Mouse (Mus musculus) MEL (cell line): ENCODE measurements around the gene Szrd1. TPM values are rescaled to one million over a fixed set of nuclear protein-coding genes. Genes with fewer than 3 reads are reported as not detected.
A peak's percentile ranks its signal among the peaks of the same experiment; 100 is the strongest.

Source experiments
- DNase-seq: peaks from one replicate; pipeline ENCODE4 v3.0.0; 2011; ENCODE audit warnings: low read depth, low spot score
- H3K27ac ChIP-seq: 2 replicates; pipeline ENCODE4 v1.5.1; 2012; ENCODE audit warnings: low read depth, mild to moderate bottlenecking, control low read depth, low read length, moderate library complexity; ENCODE audit not compliant: control insufficient read depth
- H3K27me3 ChIP-seq, 2 experiments: fragments of 150-350 bp in 1 of 2; sonication (generic) in 1 of 2; 2 replicates each; pipeline ENCODE4 v1.6.1; 2012; ENCODE audit warnings: low read length in 2 of 2, mild to moderate bottlenecking in 2 of 2, improper control_type of control experiment in 1 of 2, moderate library complexity in 1 of 2; ENCODE audit not compliant: insufficient read depth in 2 of 2, control insufficient read depth in 1 of 2
- H3K36me3 ChIP-seq, 2 experiments: 2 replicates each; pipeline ENCODE4 v1.6.1; 2012 to 2014; ENCODE audit warnings: low read length in 2 of 2, improper control_type of control experiment in 1 of 2, inconsistent platforms in 1 of 2, mild to moderate bottlenecking in 1 of 2; ENCODE audit not compliant: insufficient read depth in 2 of 2, control insufficient read depth in 1 of 2
- H3K4me1 ChIP-seq, 2 experiments: fragments of 150-350 bp in 1 of 2; sonication (generic) in 1 of 2; 2 replicates each; pipeline ENCODE4 v1.6.1; 2012; ENCODE audit warnings: low read length in 2 of 2, improper control_type of control experiment in 1 of 2, mild to moderate bottlenecking in 1 of 2; ENCODE audit not compliant: insufficient read depth in 2 of 2, control insufficient read depth in 1 of 2
- H3K4me3 ChIP-seq, 2 experiments: fragments of 150-350 bp in 1 of 2; sonication (generic) in 1 of 2; 2 replicates each; pipeline ENCODE4 v1.5.1; 2012; ENCODE audit warnings: low read depth in 2 of 2, low read length in 2 of 2, mild to moderate bottlenecking in 2 of 2, moderate library complexity in 2 of 2, control low read depth in 1 of 2, improper control_type of control experiment in 1 of 2; ENCODE audit not compliant: control insufficient read depth in 1 of 2, insufficient read depth in 1 of 2
- H3K79me2 ChIP-seq: 2 replicates; pipeline ENCODE4 v1.6.1; 2012; ENCODE audit warnings: mild to moderate bottlenecking, low read length, moderate library complexity; ENCODE audit not compliant: control insufficient read depth, poor library complexity, insufficient read depth
- H3K9ac ChIP-seq: 2 replicates; pipeline ENCODE4 v1.6.1; 2012; ENCODE audit warnings: low read depth, mild to moderate bottlenecking, control low read depth, low read length, moderate library complexity; ENCODE audit not compliant: control insufficient read depth, poor library complexity, severe bottlenecking
- H3K9me3 ChIP-seq: fragments of 150-350 bp; sonication (generic); replicated peaks from 2 replicates; pipeline ENCODE4 v1.6.1; 2012; ENCODE audit warnings: mild to moderate bottlenecking, low read length, improper control_type of control experiment, moderate library complexity; ENCODE audit not compliant: insufficient read depth
- CHD1 ChIP-seq: IDR thresholded peaks from 2 replicates; pipeline ENCODE4 v1.6.1; 2012; ENCODE audit warnings: low read depth, mild to moderate bottlenecking, inconsistent platforms, low read length, improper control_type of control experiment
- CHD2 ChIP-seq: IDR thresholded peaks from 2 replicates; pipeline ENCODE4 v1.6.1; 2011; ENCODE audit warnings: low read length, improper control_type of control experiment
- CTCF ChIP-seq, 3 experiments: IDR thresholded peaks in 2 of 3; conservative IDR thresholded peaks in 1 of 3; 2 replicates each; pipeline ENCODE4 v1.5.1; 2011 to 2012; ENCODE audit warnings: low read length in 3 of 3, low read depth in 2 of 3, mild to moderate bottlenecking in 2 of 3, improper control_type of control experiment in 1 of 3, inconsistent platforms in 1 of 3, mixed read lengths in 1 of 3, moderate library complexity in 1 of 3; ENCODE audit not compliant: control insufficient read depth in 1 of 3, insufficient read depth in 1 of 3, poor library complexity in 1 of 3, severe bottlenecking in 1 of 3
- E2F4 ChIP-seq: IDR thresholded peaks from 2 replicates; pipeline ENCODE4 v1.6.1; 2011; ENCODE audit warnings: low read depth, low read length, improper control_type of control experiment, borderline replicate concordance
- ELF1 ChIP-seq: IDR thresholded peaks from 2 replicates; pipeline ENCODE4 v1.6.1; 2014; ENCODE audit warnings: low read depth, mild to moderate bottlenecking, inconsistent platforms, low read length, improper control_type of control experiment, moderate library complexity
- EP300 ChIP-seq, 2 experiments: IDR thresholded peaks; 2 replicates each; pipeline ENCODE4 v1.6.1; 2011; ENCODE audit warnings: improper control_type of control experiment in 2 of 2, low read length in 2 of 2, low read depth in 1 of 2, mild to moderate bottlenecking in 1 of 2
- ETS1 ChIP-seq: IDR thresholded peaks from 2 replicates; pipeline ENCODE4 v1.6.1; 2012; ENCODE audit warnings: low read depth, mild to moderate bottlenecking, inconsistent platforms, low read length, improper control_type of control experiment, moderate library complexity
- GABPA ChIP-seq: IDR thresholded peaks from 2 replicates; pipeline ENCODE4 v1.6.1; 2012; ENCODE audit warnings: low read depth, mild to moderate bottlenecking, inconsistent platforms, low read length, improper control_type of control experiment, moderate library complexity
- GATA1 ChIP-seq: IDR thresholded peaks from 2 replicates; pipeline ENCODE4 v1.6.1; 2011; ENCODE audit warnings: low read depth, low read length, improper control_type of control experiment
- HCFC1 ChIP-seq: IDR thresholded peaks from 2 replicates; pipeline ENCODE4 v1.6.1; 2012; ENCODE audit warnings: low read depth, mild to moderate bottlenecking, inconsistent platforms, low read length, improper control_type of control experiment, moderate library complexity
- JUND ChIP-seq: IDR thresholded peaks from 2 replicates; pipeline ENCODE4 v1.6.1; 2011; ENCODE audit warnings: low read depth, mild to moderate bottlenecking, improper control_type of control experiment, low read length
- KAT2A ChIP-seq: conservative IDR thresholded peaks from 2 replicates; pipeline ENCODE4 v1.6.1; 2012; ENCODE audit warnings: low read depth, low read length, improper control_type of control experiment, inconsistent platforms
- MAFK ChIP-seq: IDR thresholded peaks from 2 replicates; pipeline ENCODE4 v1.6.1; 2011; ENCODE audit warnings: low read depth, mild to moderate bottlenecking, low read length, improper control_type of control experiment, borderline replicate concordance
- MAX ChIP-seq: IDR thresholded peaks from 2 replicates; pipeline ENCODE4 v1.6.1; 2011; ENCODE audit warnings: low read length, improper control_type of control experiment
- MAZ ChIP-seq: IDR thresholded peaks from 2 replicates; pipeline ENCODE4 v1.6.1; 2012; ENCODE audit warnings: low read depth, mild to moderate bottlenecking, inconsistent platforms, low read length, improper control_type of control experiment
- MEF2A ChIP-seq: IDR thresholded peaks from 2 replicates; pipeline ENCODE4 v1.6.1; 2014; ENCODE audit warnings: low read depth, mild to moderate bottlenecking, inconsistent platforms, low read length, improper control_type of control experiment; ENCODE audit not compliant: poor library complexity, insufficient replicate concordance, severe bottlenecking; ENCODE audit errors: extremely low read depth
- MXI1 ChIP-seq: IDR thresholded peaks from 2 replicates; pipeline ENCODE4 v1.6.1; 2011; ENCODE audit warnings: mild to moderate bottlenecking, low read depth, low read length, improper control_type of control experiment
- MYB ChIP-seq: IDR thresholded peaks from 2 replicates; pipeline ENCODE4 v1.6.1; 2011; ENCODE audit warnings: mild to moderate bottlenecking, low read depth, low read length, improper control_type of control experiment
- MYC ChIP-seq: IDR thresholded peaks from 2 replicates; pipeline ENCODE4 v1.6.1; 2011; ENCODE audit warnings: low read depth, mild to moderate bottlenecking, low read length, improper control_type of control experiment, moderate library complexity
- NELFE ChIP-seq: IDR thresholded peaks from 2 replicates; pipeline ENCODE4 v1.6.1; 2011; ENCODE audit warnings: low read depth, low read length, improper control_type of control experiment
- NRF1 ChIP-seq: IDR thresholded peaks from 2 replicates; pipeline ENCODE4 v1.6.1; 2014; ENCODE audit warnings: low read depth, mild to moderate bottlenecking, inconsistent platforms, low read length, improper control_type of control experiment, moderate library complexity; ENCODE audit not compliant: poor library complexity, insufficient read depth, severe bottlenecking
- POLR2A ChIP-seq, 2 experiments: IDR thresholded peaks; 2 replicates each; pipeline ENCODE4 v1.6.1; 2011 to 2012; ENCODE audit warnings: low read length in 2 of 2, mild to moderate bottlenecking in 2 of 2, control low read depth in 1 of 2, improper control_type of control experiment in 1 of 2, low read depth in 1 of 2, moderate library complexity in 1 of 2; ENCODE audit not compliant: control insufficient read depth in 1 of 2, insufficient read depth in 1 of 2, poor library complexity in 1 of 2
- POLR2AphosphoS2 ChIP-seq: IDR thresholded peaks from 2 replicates; pipeline ENCODE4 v1.6.1; 2011; ENCODE audit warnings: low read length, improper control_type of control experiment
- POLR2AphosphoS5 ChIP-seq: IDR thresholded peaks from 2 replicates; pipeline ENCODE4 v1.6.1; 2012; ENCODE audit warnings: low read depth, borderline replicate concordance, mild to moderate bottlenecking, inconsistent platforms, low read length, moderate library complexity, mixed read lengths
- RAD21 ChIP-seq: IDR thresholded peaks from 2 replicates; pipeline ENCODE4 v1.6.1; 2011; ENCODE audit warnings: mild to moderate bottlenecking, low read depth, low read length, improper control_type of control experiment
- RCOR1 ChIP-seq: IDR thresholded peaks from 2 replicates; pipeline ENCODE4 v1.6.1; 2012; ENCODE audit warnings: low read depth, mild to moderate bottlenecking, inconsistent platforms, low read length, improper control_type of control experiment
- SIN3A ChIP-seq: IDR thresholded peaks from 2 replicates; pipeline ENCODE4 v1.6.1; 2012; ENCODE audit warnings: low read length, improper control_type of control experiment, inconsistent platforms
- SMC3 ChIP-seq: IDR thresholded peaks from 2 replicates; pipeline ENCODE4 v1.6.1; 2011; ENCODE audit warnings: low read depth, low read length, improper control_type of control experiment
- TAL1 ChIP-seq: IDR thresholded peaks from 2 replicates; pipeline ENCODE4 v1.6.1; 2012; ENCODE audit warnings: mild to moderate bottlenecking, inconsistent platforms, low read length, moderate library complexity, mixed read lengths
- TBP ChIP-seq: IDR thresholded peaks from 2 replicates; pipeline ENCODE4 v1.8.0; 2011; ENCODE audit warnings: low read depth, low read length, improper control_type of control experiment
- TCF12 ChIP-seq: IDR thresholded peaks from 2 replicates; pipeline ENCODE4 v1.6.1; 2014; ENCODE audit warnings: low read depth, mild to moderate bottlenecking, inconsistent platforms, low read length, improper control_type of control experiment, moderate library complexity
- UBTF ChIP-seq: IDR thresholded peaks from 2 replicates; pipeline ENCODE4 v1.6.1; 2012; ENCODE audit warnings: low read depth, mild to moderate bottlenecking, inconsistent platforms, low read length, improper control_type of control experiment, moderate library complexity, borderline replicate concordance; ENCODE audit not compliant: insufficient read depth
- USF1 ChIP-seq: IDR thresholded peaks from 2 replicates; pipeline ENCODE4 v1.6.1; 2014; ENCODE audit warnings: low read depth, mild to moderate bottlenecking, inconsistent platforms, low read length, improper control_type of control experiment, moderate library complexity
- ZC3H11A ChIP-seq: IDR thresholded peaks from 2 replicates; pipeline ENCODE4 v1.6.1; 2012; ENCODE audit warnings: low read depth, mild to moderate bottlenecking, inconsistent platforms, low read length, improper control_type of control experiment
- ZKSCAN1 ChIP-seq: IDR thresholded peaks from 2 replicates; pipeline ENCODE4 v1.6.1; 2012; ENCODE audit warnings: low read depth, mild to moderate bottlenecking, inconsistent platforms, low read length, improper control_type of control experiment, moderate library complexity
- ZMIZ1 ChIP-seq: IDR thresholded peaks from 2 replicates; pipeline ENCODE4 v1.6.1; 2012; ENCODE audit warnings: low read depth, mild to moderate bottlenecking, inconsistent platforms, low read length, improper control_type of control experiment, moderate library complexity
- ZNF384 ChIP-seq: IDR thresholded peaks from 2 replicates; pipeline ENCODE4 v1.6.1; 2012; ENCODE audit warnings: low read depth, mild to moderate bottlenecking, inconsistent platforms, low read length, improper control_type of control experiment
- polyA plus RNA-seq, 2 experiments: library from polyadenylated mRNA; stranded (reverse) in 1 of 2; unstranded in 1 of 2; fragments of >175 nt in 1 of 2; fragments of >200 nt in 1 of 2; gene quantifications; 2 replicates each; pipeline versions ENCODE4 v1.2.1 to v1.2.4; 2012; ENCODE audit warnings: low replicate concordance in 2 of 2, low read depth in 1 of 2; ENCODE audit not compliant: insufficient read length in 2 of 2, insufficient read depth in 1 of 2, missing spikeins in 1 of 2
- total RNA-seq: library from RNA; depleted of rRNA; stranded (reverse); fragments of 300-350 nt; gene quantifications from 2 replicates; pipeline ENCODE4 v1.2.3, GENCODE M21; 2012

Szrd1 gene
- total and polyA plus RNA-seq, 3 experiments = 63.0 to 137 TPM; not detected in 1

DNA sequence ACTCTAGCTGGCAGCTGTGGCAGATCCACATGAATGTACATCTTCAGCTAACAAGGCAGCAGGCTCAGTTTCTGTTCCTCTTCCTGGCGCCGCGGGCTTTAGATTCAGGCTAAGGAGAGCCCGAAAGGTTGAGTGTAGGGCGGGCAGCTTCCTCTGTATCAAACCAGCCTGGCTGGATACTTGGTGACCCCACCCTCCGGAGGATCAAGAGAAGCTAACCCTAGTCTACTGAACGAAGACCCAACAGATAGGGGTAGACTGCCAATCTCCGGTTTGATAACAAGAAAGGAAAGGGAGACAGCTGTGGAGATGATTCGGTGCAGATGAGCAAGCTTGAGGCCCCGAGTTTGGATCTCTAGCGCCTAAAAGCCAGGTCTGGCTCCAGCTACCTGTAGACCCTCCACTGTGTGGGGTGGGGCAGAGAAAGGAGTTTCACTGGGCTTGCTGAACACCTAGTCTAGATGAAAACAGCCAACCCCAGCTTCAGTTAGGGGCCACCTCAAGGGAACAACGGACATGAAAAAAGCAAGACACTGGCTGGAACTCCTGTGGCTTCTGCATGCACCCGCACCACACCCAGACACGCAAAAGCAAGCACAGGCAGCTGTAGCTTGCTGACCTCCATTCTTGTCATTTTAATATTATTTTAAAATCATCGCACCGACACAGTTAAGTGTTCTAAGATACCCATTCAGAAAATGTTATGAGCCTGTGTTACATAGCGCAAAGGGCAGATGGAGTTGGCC is 62.6 kb downstream of the Szrd1 start:
- peak overlapping the region; percentile 92 to 98 for H3K4me3 ChIP-seq
- peaks cover 10 to 31% of the 10 kb centered on the region in 2 experiments for H3K4me1 ChIP-seq
- peaks cover 2 to 29% of the 10 kb centered on the region in 2 experiments; a peak in 3 of 4 replicates for H3K36me3 ChIP-seq
- H3K9ac ChIP-seq = peak overlapping the region; percentile 84
- DNase-seq = peak; percentile 90
- H3K9me3 ChIP-seq = no peaks in the 10 kb centered on the region
- peak overlapping the region; percentile 93 for H3K27ac ChIP-seq
- H3K27me3 ChIP-seq = no peaks in the 10 kb centered on the region
- H3K79me2 ChIP-seq = peaks cover 32% of the 10 kb centered on the region
- peak; percentile 30; the same call in 1 of the 2 replicates for TF ChIP-seq MAZ
- peak in 1 of 2 experiments; percentile 30; a peak in 1 of 4 replicates for TF ChIP-seq EP300 (IDR thresholded peaks at IDR 0.05; ENCODE audit: low read depth in 1 of 2, low read length in 2 of 2)
- no peak for TF ChIP-seq E2F4
- no peak for TF ChIP-seq RAD21
- TF ChIP-seq POLR2A (IDR thresholded peaks at IDR 0.05; ENCODE audit: control insufficient read depth in 1 of 2, insufficient read depth in 1 of 2, low read depth in 1 of 2, low read length in 2 of 2, poor library complexity in 1 of 2) = peak in 1 of 2 experiments; percentile 51; a peak in 2 of 4 replicates
- no peak for TF ChIP-seq KAT2A
- TF ChIP-seq GABPA = no peak
- peak; percentile 58 for TF ChIP-seq SIN3A
- no peak for TF ChIP-seq ZC3H11A
- TF ChIP-seq ETS1 = peak; percentile 54
- TF ChIP-seq ZNF384 = no peak
- no peak for TF ChIP-seq MAFK
- no peak for TF ChIP-seq HCFC1
- peak; percentile 15; the same call in 1 of the 2 replicates for TF ChIP-seq MYB
- no peak for TF ChIP-seq NRF1
- no peak for TF ChIP-seq POLR2AphosphoS2
- peak; percentile 43 for TF ChIP-seq MXI1
- TF ChIP-seq MEF2A = no peak
- TF ChIP-seq JUND = no peak
- no peak for TF ChIP-seq SMC3
- peak; percentile 35; the same call in 1 of the 2 replicates for TF ChIP-seq TCF12
- TF ChIP-seq CHD2 = no peak
- no peak for TF ChIP-seq CTCF (IDR thresholded peaks at IDR 0.05 in 2 of 3, conservative IDR thresholded peaks at IDR 0.05 in 1 of 3; ENCODE audit: control insufficient read depth in 1 of 3, insufficient read depth in 1 of 3, low read depth in 2 of 3, low read length in 3 of 3, poor library complexity in 1 of 3, severe bottlenecking in 1 of 3)
- TF ChIP-seq CHD1 = 0 out of 2 replicates have a peak, but pooled peaks have one; percentile 16
- TF ChIP-seq GATA1 = peak; percentile 54
- no peak for TF ChIP-seq MYC
- TF ChIP-seq ELF1 = no peak
- no peak for TF ChIP-seq UBTF
- TF ChIP-seq USF1 = no peak
- no peak for TF ChIP-seq POLR2AphosphoS5
- TF ChIP-seq TAL1 = no peak
- no peak for TF ChIP-seq ZKSCAN1
- TF ChIP-seq ZMIZ1 = no peak
- TF ChIP-seq RCOR1 = no peak
- TF ChIP-seq NELFE = peak; percentile 38; the same call in 1 of the 2 replicates
- no peak for TF ChIP-seq MAX
- peak; percentile 43 for TF ChIP-seq TBP
